Mouse (Mus musculus) brain, adult 2 months (tissue): Measurements from ENCODE around the gene Vmn2r21.
"Not testable (repeated sequence)": the region's sequence is repeated elsewhere in the genome, so short reads cannot be mapped to it uniquely, and the experiment has no call there.

Experiments
- DNase-seq: peaks from one replicate; pipeline ENCODE4 v3.0.0; 2011; ENCODE audit warnings: low read depth, low spot score

Vmn2r21 gene

GRCm38 (mm10) chr6:123533306-123533705 lies at the start of gene Vmn2r21:
TSS of gene Vmn2r21 (minus strand) at chr6:123533406.
- DNase-seq, result not testable (repeated sequence)

DNA sequence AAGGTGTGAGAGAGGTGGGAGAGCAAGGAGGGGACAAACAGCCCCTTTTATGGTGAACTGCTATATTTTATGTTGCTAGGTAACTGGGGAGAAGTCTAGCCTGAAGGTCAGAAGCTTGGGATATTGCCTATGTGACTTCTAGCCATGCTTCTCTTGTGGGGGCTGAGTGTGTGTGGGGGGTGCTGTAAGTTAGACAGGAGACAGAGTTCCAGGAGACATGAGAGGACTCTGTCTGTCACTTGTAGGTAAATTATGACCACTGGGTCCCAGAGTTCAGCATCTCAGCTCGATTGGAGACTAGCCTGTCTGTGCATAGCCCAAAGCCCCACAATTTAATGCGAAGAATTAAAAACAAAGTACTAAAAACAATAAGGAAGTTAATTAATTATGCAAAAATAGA lies 41.5 kb upstream of the Vmn2r21 start:
- DNase-seq, result not testable (repeated sequence)

- DNase-seq, result not testable (repeated sequence)
Measured at GRCm38 (mm10) chr6:123539755-123540154, 6.5 kb upstream of the Vmn2r21 start.

DNA sequence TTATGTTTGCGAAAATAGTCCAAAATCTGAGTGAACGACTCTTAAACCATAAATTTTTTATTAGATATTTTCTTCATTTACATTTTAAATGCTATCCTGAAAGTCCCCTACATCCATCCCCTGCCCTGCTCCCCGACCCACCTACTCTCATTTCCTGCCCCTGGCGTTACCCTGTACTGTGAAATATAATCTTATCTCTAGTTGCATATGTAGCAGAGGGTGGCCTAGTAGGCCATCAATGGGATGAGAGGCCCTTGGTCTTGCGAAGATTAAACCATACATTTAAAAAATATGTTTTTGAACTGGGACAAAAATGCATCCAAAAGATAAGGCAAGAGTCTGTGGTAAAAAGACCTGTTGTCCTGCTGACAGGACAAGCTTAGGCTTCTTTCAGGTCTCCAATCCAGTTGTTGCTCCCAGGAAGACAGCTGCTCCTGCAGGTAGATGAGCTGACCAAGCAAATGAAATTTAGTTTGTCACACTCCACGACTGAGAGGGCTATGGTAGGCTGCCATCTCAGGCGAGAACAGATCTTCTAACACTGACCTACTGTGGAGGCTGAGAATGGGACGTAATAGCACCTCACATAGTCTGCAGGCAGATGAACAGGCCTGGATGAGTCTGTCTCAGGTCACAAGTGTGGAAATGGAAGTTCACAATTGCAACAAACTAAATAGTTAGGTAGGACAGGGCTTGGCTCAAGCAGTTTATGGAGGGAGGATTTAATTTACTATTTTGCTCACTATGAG lies 10.8 kb downstream of the Vmn2r21 start:
- not testable (repeated sequence) for DNase-seq

GRCm38 (mm10) chr6:123473045-123473444 lies 60.2 kb downstream of the Vmn2r21 start:
- DNase-seq, result not testable (repeated sequence)

GRCm38 (mm10) chr6:123472458-123472987 lies 60.7 kb downstream of the Vmn2r21 start:
- DNase-seq, result not testable (repeated sequence)

GRCm38 (mm10) chr6:123468651-123469050 lies 64.6 kb downstream of the Vmn2r21 start:
- not testable (repeated sequence) for DNase-seq
